Mouse (Mus musculus) olfactory bulb, adult 2 months (tissue): Measurements from ENCODE around the gene D630045J12Rik.

Experiments used
- CTCF ChIP-seq: fragments of 200-500 bp; IDR thresholded peaks from 2 replicates; pipeline ENCODE4 v1.5.1; 2012; ENCODE audit warnings: low read depth, mild to moderate bottlenecking, low read length, moderate library complexity; ENCODE audit not compliant: insufficient read depth
- POLR2A ChIP-seq: fragments of 200-500 bp; IDR thresholded peaks from 2 replicates; pipeline ENCODE4 v1.6.1; 2012; ENCODE audit warnings: mild to moderate bottlenecking, low read depth, low read length, moderate library complexity; ENCODE audit not compliant: insufficient read depth

DNA sequence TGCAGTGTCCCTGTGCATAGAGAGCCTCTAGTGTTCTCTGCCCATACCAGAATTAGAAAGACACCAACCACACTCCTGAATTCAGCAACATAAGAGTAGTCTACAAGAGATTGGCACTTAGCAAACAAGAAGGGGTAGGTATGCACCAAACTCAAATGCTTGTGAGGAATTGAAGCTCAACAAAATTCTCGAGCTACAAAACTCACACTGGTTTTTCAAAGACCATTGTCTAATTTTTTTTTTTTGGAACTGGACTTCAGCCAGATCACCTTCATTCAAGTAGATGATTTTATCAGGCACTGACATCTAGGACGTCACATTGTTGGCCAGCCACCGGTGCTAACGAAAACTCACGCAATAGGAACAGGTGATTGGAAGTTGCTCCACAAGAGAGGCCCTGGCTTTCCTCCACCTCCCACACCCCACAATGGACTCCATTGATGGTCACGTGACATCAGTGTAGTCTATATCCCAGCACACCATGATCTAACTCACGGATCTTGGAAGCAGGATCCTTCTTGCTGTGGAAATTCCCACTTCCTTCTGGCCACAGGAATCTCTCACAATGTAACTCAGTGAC is 151.5 kb downstream of the D630045J12Rik start:
- TF ChIP-seq POLR2A (no peak), CTCF (no peak)
